Mouse (Mus musculus): ENCODE measurements around the gene Zmynd8.

DNA sequence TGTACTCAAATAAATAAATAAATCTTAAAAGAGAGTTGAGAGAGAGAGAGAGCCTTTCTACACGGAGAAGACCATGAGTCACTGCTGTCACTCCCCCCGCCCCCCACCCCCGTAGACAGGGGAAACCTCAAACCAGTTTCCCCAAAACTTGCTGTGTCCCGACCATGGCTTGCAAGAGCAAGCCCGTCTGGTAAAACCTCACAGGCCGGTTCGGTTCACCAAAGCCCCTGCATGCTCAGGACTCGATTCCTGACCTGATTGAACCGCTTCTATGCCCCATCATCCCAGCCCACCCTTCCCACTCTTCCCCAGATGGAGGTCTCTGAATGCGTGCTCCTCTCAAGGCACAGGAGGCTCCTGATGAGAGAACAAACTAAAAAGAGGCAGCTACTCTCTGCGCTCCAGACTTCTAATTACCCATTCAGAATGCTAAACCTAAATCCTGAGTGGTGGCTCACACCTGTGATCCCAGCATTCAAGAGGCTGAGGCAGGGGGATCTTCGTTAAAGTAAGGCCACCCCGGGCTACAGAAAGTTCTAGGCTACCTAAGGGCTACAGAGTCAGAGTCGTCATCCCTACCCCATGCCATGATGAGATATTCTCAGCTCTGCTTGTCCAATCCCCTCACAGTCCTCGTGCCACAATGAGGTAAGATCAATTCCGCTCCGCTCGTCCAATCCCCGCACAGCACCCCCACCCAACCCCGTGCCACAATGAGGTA lies 37.7 kb downstream of the Zmynd8 start:
- no peak for TF ChIP-seq CTCF (IDR thresholded peaks at IDR 0.05; ENCODE audit: low read depth, low read length)
- no peak for TF ChIP-seq POLR2A (IDR thresholded peaks at IDR 0.05; ENCODE audit: insufficient read depth, low read length)
- no peak for TF ChIP-seq EP300 (IDR thresholded peaks at IDR 0.05; ENCODE audit: insufficient read depth, low read depth, low read length)
